Mouse (Mus musculus) limb, embryonic 10.5 days (tissue): Measurements from ENCODE around the gene AW551984. TPM values are rescaled to one million over a fixed set of nuclear protein-coding genes. Genes with fewer than 3 reads are reported as not detected.

Experiments used
- DNase-seq: peaks from one replicate; pipeline ENCODE4 v3.0.0-alpha.2; 2017; ENCODE audit warnings: low spot score
- H3K27ac ChIP-seq: fragments of 300-500 bp; sonication (generic); 2 replicates; pipeline ENCODE4 v1.5.1; 2016; ENCODE audit warnings: mild to moderate bottlenecking
- H3K27me3 ChIP-seq: fragments of 300-500 bp; sonication (generic); 2 replicates; pipeline ENCODE4 v1.6.1; 2016; ENCODE audit warnings: low read depth, mild to moderate bottlenecking; ENCODE audit not compliant: poor library complexity, severe bottlenecking
- H3K36me3 ChIP-seq: fragments of 300-500 bp; sonication (generic); 2 replicates; pipeline ENCODE4 v1.6.1; 2016; ENCODE audit warnings: mild to moderate bottlenecking, moderate library complexity
- H3K4me1 ChIP-seq: fragments of 300-500 bp; sonication (generic); 2 replicates; pipeline ENCODE4 v1.6.1; 2016
- H3K4me3 ChIP-seq: fragments of 300-500 bp; sonication (generic); 2 replicates; pipeline ENCODE4 v1.5.1; 2016; ENCODE audit warnings: mild to moderate bottlenecking, moderate library complexity
- H3K9me3 ChIP-seq: fragments of 300-500 bp; sonication (generic); replicated peaks from 2 replicates; pipeline ENCODE4 v1.6.1; 2016; ENCODE audit warnings: mild to moderate bottlenecking
- WGBS: fragments of 180-500 bp; shearing (Covaris S2); methylation state at CpG from one replicate; pipeline ENCODE4 v1.1.7; 2016; 5-methylcytosine and 5-hydroxymethylcytosine counted together
- polyA plus RNA-seq: library from polyadenylated mRNA; unstranded; fragments of >200 nt; fragmentation: Nextera tagmentation; extraction: Ambion mirVana; gene quantifications from 2 replicates; pipeline ENCODE4 v1.2.1, GENCODE M21; 2016

AW551984 gene
- polyA plus RNA-seq, 1 experiment from 2014 or later = 6.9 TPM

DNA sequence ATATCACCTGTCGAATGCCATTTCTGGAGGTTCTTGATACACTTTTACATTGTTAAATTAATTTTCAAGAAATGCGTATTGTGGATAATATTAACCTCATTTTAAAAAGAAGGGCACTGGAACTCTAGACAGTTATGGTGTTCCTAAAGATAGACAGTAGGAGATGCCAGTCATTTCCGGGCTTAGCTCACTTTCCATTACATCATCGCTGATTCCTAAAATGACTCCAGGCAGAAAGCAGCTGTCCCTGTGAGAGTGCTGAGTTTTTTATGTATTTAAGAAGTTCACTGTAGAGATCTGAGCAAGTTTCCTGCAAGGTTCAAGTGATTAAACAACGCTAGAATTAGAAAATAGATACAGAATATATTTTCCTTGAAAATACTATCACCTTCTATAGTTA lies 27.2 kb downstream of the AW551984 start:
- H3K27ac ChIP-seq = no peak overlapping the region
- H3K9me3 ChIP-seq = no peaks in the 10 kb centered on the region
- no peaks in the 10 kb centered on the region for H3K27me3 ChIP-seq
- no peaks in the 10 kb centered on the region for H3K4me1 ChIP-seq
- H3K36me3 ChIP-seq = no peaks in the 10 kb centered on the region
- DNase-seq = no peak
- no peak overlapping the region for H3K4me3 ChIP-seq
- 93% methylated on average over 5 of the region's 5 CpGs for WGBS

DNA sequence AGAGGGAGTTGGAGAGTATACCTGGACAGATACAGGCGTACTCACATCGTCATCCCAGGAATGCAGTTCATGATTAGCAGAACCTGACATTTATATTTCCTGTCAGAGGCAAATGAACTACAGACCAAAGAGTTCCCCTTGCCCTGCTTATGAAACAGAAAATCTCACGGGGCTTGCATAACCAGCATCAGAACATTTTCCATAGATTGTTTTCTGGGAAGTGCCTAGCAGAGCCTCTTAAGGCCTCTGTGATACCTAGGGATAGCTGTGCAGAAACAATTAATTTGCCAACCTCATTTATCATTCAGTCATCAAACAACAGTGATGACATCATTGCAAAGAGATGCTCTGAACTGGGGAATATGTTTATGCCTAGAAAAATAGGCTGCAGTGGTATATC lies 28.7 kb downstream of the AW551984 start, which contains the start of gene Olfr959:
TSS of gene Olfr959 (minus strand) at position 101 of the 400 bp plus-strand sequence.
- DNase-seq = no peak
- 81% methylated on average over 3 of the region's 3 CpGs for WGBS
- Histone ChIP-seq H3K36me3 (no peaks in the 10 kb centered on the region), H3K27me3 (no peaks in the 10 kb centered on the region), H3K4me3 (no peak within 1 kb of the TSS), H3K4me1 (no peaks in the 10 kb centered on the region), H3K9me3 (no peaks in the 10 kb centered on the region), H3K27ac (no peak within 1 kb of the TSS)

DNA sequence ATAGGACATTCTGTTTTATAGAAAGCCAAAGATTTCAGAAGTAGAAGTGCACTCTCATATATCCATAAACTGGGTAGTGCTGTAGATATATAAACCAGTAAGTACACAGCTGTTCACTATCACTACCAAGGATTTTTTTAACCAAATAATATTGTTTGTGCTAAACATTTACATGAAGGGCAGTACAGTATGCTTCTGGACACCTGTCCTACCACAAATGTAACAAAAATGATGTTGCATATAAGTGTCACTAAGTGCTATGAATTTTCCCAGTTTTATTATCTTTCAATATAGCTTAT lies 45.9 kb downstream of the AW551984 start:
- DNase-seq = no peak
- H3K27me3 ChIP-seq = no peaks in the 10 kb centered on the region
- H3K36me3 ChIP-seq = no peaks in the 10 kb centered on the region
- no peak overlapping the region for H3K4me3 ChIP-seq
- H3K27ac ChIP-seq = no peak overlapping the region
- H3K4me1 ChIP-seq = no peaks in the 10 kb centered on the region
- H3K9me3 ChIP-seq = no peaks in the 10 kb centered on the region

DNA sequence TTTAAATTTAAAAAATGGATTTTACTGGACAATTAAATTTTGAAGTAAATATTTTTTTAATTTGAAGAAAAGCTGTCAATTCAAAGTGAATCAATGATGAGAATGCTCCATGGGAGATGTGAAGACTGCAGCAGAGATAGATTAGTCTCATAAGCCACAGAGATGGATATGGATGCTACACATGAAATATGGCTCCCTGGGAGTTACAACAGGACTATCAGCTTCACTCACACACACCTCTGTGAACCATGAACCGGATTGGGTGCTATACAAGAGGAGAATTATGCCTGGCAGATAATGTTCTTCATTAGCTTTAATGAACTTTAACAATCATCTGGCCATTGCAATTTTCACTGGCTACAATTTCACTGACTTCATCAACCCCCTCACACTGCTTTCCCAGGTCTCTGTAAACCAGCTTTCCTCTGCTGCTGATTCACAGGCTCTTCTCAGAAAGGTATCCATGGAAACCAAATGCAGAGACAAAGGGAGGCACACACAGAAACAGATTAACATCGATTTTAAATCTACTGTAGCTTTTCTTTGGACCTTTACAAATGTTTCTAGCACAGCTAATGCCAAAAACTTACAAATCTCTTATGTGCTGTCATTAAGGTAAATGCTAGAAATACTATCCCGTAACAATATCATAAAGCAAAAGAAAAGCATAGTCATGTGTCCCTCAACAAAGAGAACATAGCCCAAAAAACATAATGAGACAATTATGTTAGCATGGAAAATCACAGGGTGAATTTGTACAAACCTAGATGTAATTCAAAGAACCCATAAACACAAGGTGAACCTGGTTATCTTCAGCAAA lies 46.5 kb downstream of the AW551984 start:
- no peaks in the 10 kb centered on the region for H3K4me1 ChIP-seq
- DNase-seq = no peak
- no peak overlapping the region for H3K27ac ChIP-seq
- H3K4me3 ChIP-seq = no peak overlapping the region
- no peaks in the 10 kb centered on the region for H3K36me3 ChIP-seq
- WGBS = 65% methylated on average over 3 of the region's 3 CpGs
- H3K9me3 ChIP-seq = no peaks in the 10 kb centered on the region
- H3K27me3 ChIP-seq = no peaks in the 10 kb centered on the region

DNA sequence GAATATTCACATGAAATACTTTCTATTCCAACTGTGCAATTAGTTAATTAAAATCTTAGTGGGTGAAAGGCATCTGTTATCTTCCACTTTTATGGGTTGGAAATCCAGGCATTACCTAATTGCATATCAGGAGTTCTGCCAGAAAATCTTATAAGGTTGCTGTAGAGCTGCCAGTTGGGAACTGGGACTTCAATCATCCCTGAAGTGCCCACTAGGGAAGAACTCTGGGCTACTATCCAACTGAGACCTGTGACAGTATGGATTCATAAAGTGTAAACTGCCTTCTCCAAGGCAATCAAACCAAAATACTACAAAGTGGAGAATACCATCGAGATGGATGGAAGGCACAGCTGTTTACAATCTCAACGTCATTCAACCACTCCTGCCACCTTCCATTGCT lies 50.3 kb downstream of the AW551984 start, which contains the start of gene Olfr958:
TSS of gene Olfr958 (minus strand) at position 109 of the 400 bp plus-strand sequence.
- no peak within 1 kb of the TSS for H3K4me3 ChIP-seq
- H3K27ac ChIP-seq = no peak within 1 kb of the TSS
- H3K36me3 ChIP-seq = no peaks in the 10 kb centered on the region
- H3K4me1 ChIP-seq = no peaks in the 10 kb centered on the region
- WGBS = 72% methylated on average over 2 of the region's 2 CpGs
- no peak for DNase-seq
- H3K9me3 ChIP-seq = no peaks in the 10 kb centered on the region
- H3K27me3 ChIP-seq = no peaks in the 10 kb centered on the region

DNA sequence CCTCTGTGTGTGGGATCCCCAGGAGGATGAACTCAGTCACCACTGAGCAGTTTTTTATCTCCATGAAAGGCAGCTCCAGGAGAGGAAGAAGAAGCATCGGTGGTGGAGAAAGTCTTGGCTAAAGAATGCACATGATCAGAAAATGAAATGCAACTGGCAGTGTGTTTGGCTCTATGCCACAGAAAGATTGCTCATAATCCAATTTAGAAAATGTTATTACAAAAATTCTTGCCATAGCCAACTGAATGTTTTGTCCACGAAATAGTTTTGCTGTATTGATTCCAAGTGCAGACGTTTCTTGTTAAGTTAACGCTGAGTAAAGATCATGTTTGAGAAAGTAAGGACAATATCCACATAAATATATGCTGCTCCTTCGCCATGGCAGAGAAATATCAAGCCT lies 53.4 kb downstream of the AW551984 start:
- Histone ChIP-seq H3K27me3 (no peaks in the 10 kb centered on the region), H3K9me3 (no peaks in the 10 kb centered on the region), H3K4me3 (no peak overlapping the region), H3K36me3 (no peaks in the 10 kb centered on the region), H3K4me1 (no peaks in the 10 kb centered on the region), H3K27ac (no peak overlapping the region)
- WGBS = 91% methylated on average over 5 of the region's 5 CpGs
- no peak for DNase-seq

Other genes starting within 250 kb of the AW551984 start
- gene Olfr951, start 217.0 kb downstream of the AW551984 start, polyA plus RNA-seq = not detected in 2 replicates
- not detected in 2 replicates for gene Olfr952, start 177.3 kb downstream of the AW551984 start, polyA plus RNA-seq
- not detected in 2 replicates for gene Olfr954, start 147.7 kb downstream of the AW551984 start, polyA plus RNA-seq
- gene Olfr955, start 132.5 kb downstream of the AW551984 start, polyA plus RNA-seq = not detected in 2 replicates
- gene Olfr44, start 110.4 kb downstream of the AW551984 start, polyA plus RNA-seq = not detected in 2 replicates
- gene Olfr957, start 88.6 kb downstream of the AW551984 start, polyA plus RNA-seq = not detected in 2 replicates
- gene Olfr958, start 50.3 kb downstream of the AW551984 start, polyA plus RNA-seq = not detected in 2 replicates
- gene Olfr959, start 28.8 kb downstream of the AW551984 start, polyA plus RNA-seq = not detected in 2 replicates
- not detected in 2 replicates for gene Olfr148, start 6.3 kb upstream of the AW551984 start, polyA plus RNA-seq
- not detected in 2 replicates for gene Olfr960, start 17.0 kb upstream of the AW551984 start, polyA plus RNA-seq
- not detected in 2 replicates for gene Olfr961, start 40.7 kb upstream of the AW551984 start, polyA plus RNA-seq
- not detected in 2 replicates for gene Olfr963, start 62.8 kb upstream of the AW551984 start, polyA plus RNA-seq
- gene Olfr149, start 102.7 kb upstream of the AW551984 start, polyA plus RNA-seq = not detected in 2 replicates
- not detected in 2 replicates for gene Olfr965, start 107.0 kb upstream of the AW551984 start, polyA plus RNA-seq
- not detected in 2 replicates for gene Olfr150, start 126.6 kb upstream of the AW551984 start, polyA plus RNA-seq
- gene Olfr967, start 141.8 kb upstream of the AW551984 start, polyA plus RNA-seq = not detected in 2 replicates
- not detected in 2 replicates for gene Olfr968, start 178.8 kb upstream of the AW551984 start, polyA plus RNA-seq
- gene Olfr969, start 186.5 kb upstream of the AW551984 start, polyA plus RNA-seq = not detected in 2 replicates
- gene Olfr970, start 204.5 kb upstream of the AW551984 start, polyA plus RNA-seq = not detected in 2 replicates
- not detected in 2 replicates for gene Olfr971, start 232.5 kb upstream of the AW551984 start, polyA plus RNA-seq